Mouse (Mus musculus) stomach, postnatal 0 days (tissue): ENCODE results near the gene Senp1.

Source experiments
- CTCF ChIP-seq: IDR thresholded peaks from 2 replicates; pipeline ENCODE4 v1.5.1; 2016; ENCODE audit warnings: antibody characterized with exemption, low read depth, mild to moderate bottlenecking, moderate library complexity
- EP300 ChIP-seq: optimal IDR thresholded peaks from 2 replicates; pipeline ENCODE3; 2016; ENCODE audit warnings: antibody characterized with exemption

- TF ChIP-seq CTCF (no peak), EP300 (no peak)
These were observed 88.8 kb downstream of the Senp1 start for GRCm38 (mm10) chr15:98004740-98005159.
